Mouse (Mus musculus) kidney, adult 2 months (tissue): ENCODE results near the gene Gm16867.
"Not testable (repeated sequence)": the region's sequence is repeated elsewhere in the genome, so short reads cannot be mapped to it uniquely, and the experiment has no call there.

Experiments used
- CTCF ChIP-seq: fragments of 200-500 bp; conservative IDR thresholded peaks from 2 replicates; pipeline ENCODE4 v1.5.1; 2011; ENCODE audit warnings: low read depth, mild to moderate bottlenecking, control low read depth, low read length, moderate library complexity, mixed read lengths; ENCODE audit not compliant: insufficient read depth, insufficient read length
- POLR2A ChIP-seq: fragments of 200-500 bp; IDR thresholded peaks from one replicate; pipeline ENCODE4 v1.6.1; 2011; ENCODE audit warnings: low read depth, low read length, control low read depth

DNA sequence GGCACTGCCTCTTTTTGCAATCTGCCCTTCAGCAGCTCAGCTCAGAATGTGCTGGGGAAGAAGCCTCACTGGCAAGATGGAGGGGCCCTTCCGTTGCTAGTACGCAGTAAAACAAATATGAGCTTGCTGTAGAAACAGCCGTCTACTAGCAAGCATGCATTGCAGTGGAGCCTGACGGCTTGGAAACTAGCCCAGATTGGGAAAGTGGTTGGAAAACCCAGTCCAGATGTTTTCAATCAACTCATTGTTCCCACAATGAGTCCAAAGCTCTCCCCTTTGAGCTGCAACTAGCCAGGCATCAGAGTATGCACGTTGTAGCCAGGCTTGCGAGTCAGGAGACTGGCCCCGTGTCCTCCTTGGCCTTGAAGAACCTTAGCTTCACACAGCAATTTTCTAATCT is 82.2 kb downstream of the Gm16867 start:
- TF ChIP-seq CTCF, POLR2A: not testable (repeated sequence)
